Mouse (Mus musculus) layer of hippocampus, postnatal 10 days (tissue): ENCODE measurements at regions not wholly inside any gene's neighbourhood (a gene's known extent, or its start where the extent isn't known, plus 50 kb on each side); places are given as distances from the start of the nearest gene placed in this dataset.
A peak's percentile ranks its signal among the peaks of the same experiment; 100 is the strongest.

Experiments used
- DNase-seq, 2 experiments: peaks; one replicate each; pipeline ENCODE4 v3.0.0; 2021; ENCODE audit warnings: low spot score in 2 of 2

GRCm38 (mm10) chr8:11977121-11977520 lies 136.8 kb downstream of the Tex29 start:
- no peak for DNase-seq

- no peak for DNase-seq
These were observed 138.8 kb downstream of the Tex29 start for GRCm38 (mm10) chr8:11979056-11979455.

- no peak for DNase-seq
These were observed 141.2 kb downstream of the Tex29 start for GRCm38 (mm10) chr8:11981458-11981857.

GRCm38 (mm10) chr8:11990024-11990423 lies 149.8 kb downstream of the Tex29 start:
- DNase-seq = no peak

- peak; percentile 79 to 83 for DNase-seq
These were observed 159.6 kb downstream of the Tex29 start for GRCm38 (mm10) chr8:11999736-12000458.

- no peak for DNase-seq
These were observed 160.2 kb downstream of the Tex29 start for GRCm38 (mm10) chr8:12000459-12000789.

- no peak for DNase-seq
These were observed 164.0 kb downstream of the Tex29 start for GRCm38 (mm10) chr8:12004241-12004640.

- no peak for DNase-seq
These were observed 172.5 kb downstream of the Tex29 start for GRCm38 (mm10) chr8:12012769-12013168.

- no peak for DNase-seq
These were observed 177.5 kb downstream of the Tex29 start for GRCm38 (mm10) chr8:12017750-12018149.

- no peak for DNase-seq
These were observed 179.0 kb downstream of the Tex29 start for GRCm38 (mm10) chr8:12019272-12019671.

GRCm38 (mm10) chr8:12023669-12024390 lies 183.6 kb downstream of the Tex29 start:
- no peak for DNase-seq

- DNase-seq = peak; percentile 44 to 52
These were observed 190.3 kb downstream of the Tex29 start for GRCm38 (mm10) chr8:12030363-12031116.

GRCm38 (mm10) chr8:12031796-12032195 lies 191.5 kb downstream of the Tex29 start:
- DNase-seq = peak in 1 of 2 experiments; percentile 18

- no peak for DNase-seq
These were observed 192.1 kb downstream of the Tex29 start for GRCm38 (mm10) chr8:12032386-12032785.

GRCm38 (mm10) chr8:12036349-12036748 lies 196.1 kb downstream of the Tex29 start:
- no peak for DNase-seq

GRCm38 (mm10) chr8:12040924-12041323 lies 200.7 kb downstream of the Tex29 start:
- no peak for DNase-seq

- no peak for DNase-seq
These were observed 201.4 kb downstream of the Tex29 start for GRCm38 (mm10) chr8:12041662-12042061.

GRCm38 (mm10) chr8:12050841-12051240 lies 210.6 kb downstream of the Tex29 start:
- no peak for DNase-seq

GRCm38 (mm10) chr8:12051357-12051756 lies 211.1 kb downstream of the Tex29 start:
- no peak for DNase-seq

- DNase-seq = no peak
These were observed 215.7 kb downstream of the Tex29 start for GRCm38 (mm10) chr8:12055931-12056330.

- DNase-seq = no peak
These were observed 217.4 kb upstream of the A230072I06Rik start for GRCm38 (mm10) chr8:12061237-12061636.

GRCm38 (mm10) chr8:12062710-12063109 lies 215.9 kb upstream of the A230072I06Rik start:
- no peak for DNase-seq
